Mouse (Mus musculus): ENCODE data around the gene Arid3c. TPM values are rescaled to one million over a fixed set of nuclear protein-coding genes. Genes with fewer than 3 reads are reported as not detected.
"Not testable (repeated sequence)": the region's sequence is repeated elsewhere in the genome, so short reads cannot be mapped to it uniquely, and the experiment has no call there.

Gene Arid3c
- not detected in 2 replicates for total RNA-seq (2015)
- total RNA-seq (2017) = not detected in 2 replicates

DNA sequence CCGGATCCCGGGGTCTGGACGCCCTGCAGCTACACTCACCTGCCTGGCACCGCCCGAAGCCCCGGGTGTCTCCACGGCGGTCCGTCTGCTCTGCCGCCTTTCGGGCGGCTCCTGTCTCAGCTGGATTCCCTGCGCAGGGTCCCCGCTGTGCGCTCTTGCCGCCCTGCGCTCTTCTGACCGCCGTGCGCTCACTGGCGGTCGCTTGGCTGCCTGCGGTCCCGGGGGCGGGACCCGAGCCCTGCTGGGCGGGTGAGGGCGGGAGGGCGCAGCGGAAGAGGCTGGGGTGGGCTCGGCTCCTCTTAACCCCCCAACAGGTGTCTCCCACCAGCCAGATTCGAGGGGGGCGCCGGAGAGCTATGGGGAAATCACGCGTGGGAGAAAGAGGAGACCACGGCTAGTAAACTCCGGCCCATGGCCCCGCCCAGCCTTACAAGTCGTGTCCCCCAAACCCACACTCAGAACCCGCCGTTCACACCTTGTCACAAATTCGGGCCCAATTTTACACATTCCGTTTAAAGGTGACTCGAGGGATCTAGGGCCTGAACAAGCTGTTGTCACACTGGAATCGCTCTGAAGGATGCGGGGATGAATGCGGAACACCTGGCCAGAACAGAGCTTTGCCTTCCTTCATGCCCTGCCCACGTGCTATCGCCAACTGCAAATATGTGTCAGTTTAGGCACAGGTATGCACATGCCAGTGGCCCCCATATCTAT, at the start of gene Arid3c:
Arid3c (minus strand) TSS at position 91 of the 714 bp plus-strand sequence.
- ATAC-seq (ENCODE audit: poor library complexity, severe bottlenecking) = peak; percentile 24; the same call in 1 of the 2 replicates

GRCm38 (mm10) chr4:41775840-41776239, 44.9 kb upstream of the Arid3c start:
- not testable (repeated sequence) for ATAC-seq (ENCODE audit: poor library complexity, severe bottlenecking)

- not testable (repeated sequence) for ATAC-seq (ENCODE audit: poor library complexity, severe bottlenecking)
Observed at GRCm38 (mm10) chr4:41774506-41774905, 43.6 kb upstream of the Arid3c start.

DNA sequence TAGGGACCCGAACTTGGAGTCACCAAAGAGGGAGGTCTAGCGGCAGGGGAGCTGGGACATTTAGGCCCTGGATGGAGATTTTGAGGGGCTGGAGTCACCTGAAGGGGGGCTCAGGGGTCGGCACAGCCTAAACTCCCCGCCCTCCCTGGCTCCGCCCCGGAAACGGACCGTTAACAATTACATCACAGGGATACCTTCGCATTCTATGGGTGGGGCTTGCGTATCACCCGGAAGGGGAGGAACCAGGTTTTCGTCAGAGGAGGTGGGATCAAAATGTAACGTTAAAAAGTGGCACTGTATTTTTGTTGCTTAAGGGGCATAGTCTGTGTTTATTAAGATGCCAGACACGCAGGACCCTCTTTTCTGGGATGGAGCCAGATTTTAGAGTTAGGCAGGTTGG, 43.1 kb upstream of the Arid3c start, which contains the start of gene Ccl27a:
Ccl27a (minus strand) TSS at position 246 of the 400 bp plus-strand sequence.
- not testable (repeated sequence) for ATAC-seq (ENCODE audit: poor library complexity, severe bottlenecking)

GRCm38 (mm10) chr4:41773502-41773901, 42.6 kb upstream of the Arid3c start:
- peak; percentile 69; the same call in 1 of the 2 replicates for ATAC-seq (ENCODE audit: poor library complexity, severe bottlenecking)

DNA sequence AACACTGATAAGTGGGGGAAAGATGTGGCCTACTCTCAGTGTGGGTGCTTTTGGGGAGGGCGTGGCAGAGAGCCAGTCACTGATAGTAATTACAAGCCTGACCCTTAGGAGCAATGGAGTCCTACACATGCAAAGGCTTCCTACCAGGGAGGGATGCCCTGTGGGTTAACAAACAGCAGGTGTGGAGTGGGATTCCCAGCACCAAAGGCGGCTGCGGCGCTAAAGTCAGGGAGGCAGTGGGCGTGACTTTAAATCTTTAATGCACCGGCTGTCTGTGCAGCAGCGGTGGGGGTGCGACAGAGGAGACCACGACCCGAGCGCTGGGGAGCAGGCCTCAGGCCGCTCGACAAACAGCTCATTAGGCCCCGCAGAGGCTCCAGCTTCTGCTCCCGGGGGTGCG, 42.0 kb upstream of the Arid3c start:
- ATAC-seq (ENCODE audit: poor library complexity, severe bottlenecking) = not testable (repeated sequence)

- not testable (repeated sequence) for ATAC-seq (ENCODE audit: poor library complexity, severe bottlenecking)
Observed at GRCm38 (mm10) chr4:41767301-41767700, 36.4 kb upstream of the Arid3c start.

DNA sequence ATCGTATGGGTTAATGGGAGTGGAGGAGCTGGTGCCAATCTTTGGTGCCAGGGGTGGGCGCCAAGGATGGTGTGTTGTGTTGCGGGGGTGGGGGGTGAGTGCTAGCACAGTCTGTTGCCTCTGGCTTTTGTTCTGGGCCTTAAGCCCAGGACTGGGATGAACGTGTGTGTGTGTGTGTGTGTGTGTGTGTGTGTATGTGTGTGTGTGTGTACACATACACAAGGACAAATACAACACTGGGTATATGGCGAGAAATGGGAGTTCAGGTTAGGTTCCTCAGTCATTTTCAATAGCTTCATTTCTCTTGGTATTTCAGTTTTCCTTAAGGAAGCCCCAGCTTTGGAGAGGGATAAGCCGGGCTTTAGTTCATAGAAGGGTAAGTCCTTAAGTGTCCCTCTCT, 32.2 kb upstream of the Arid3c start:
- ATAC-seq (ENCODE audit: poor library complexity, severe bottlenecking) = not testable (repeated sequence)

GRCm38 (mm10) chr4:41762688-41763114, 31.8 kb upstream of the Arid3c start:
- not testable (repeated sequence) for ATAC-seq (ENCODE audit: poor library complexity, severe bottlenecking)

- no peak for ATAC-seq (ENCODE audit: poor library complexity, severe bottlenecking)
Observed at GRCm38 (mm10) chr4:41762099-41762687, 31.3 kb upstream of the Arid3c start.

GRCm38 (mm10) chr4:41761680-41762079, 30.7 kb upstream of the Arid3c start:
- no peak for ATAC-seq (ENCODE audit: poor library complexity, severe bottlenecking)

- no peak for ATAC-seq (ENCODE audit: poor library complexity, severe bottlenecking)
Observed at GRCm38 (mm10) chr4:41760911-41761310, 30.0 kb upstream of the Arid3c start.

- peak; percentile 70 for ATAC-seq (ENCODE audit: poor library complexity, severe bottlenecking)
Observed at GRCm38 (mm10) chr4:41760288-41760721, 29.4 kb upstream of the Arid3c start.

DNA sequence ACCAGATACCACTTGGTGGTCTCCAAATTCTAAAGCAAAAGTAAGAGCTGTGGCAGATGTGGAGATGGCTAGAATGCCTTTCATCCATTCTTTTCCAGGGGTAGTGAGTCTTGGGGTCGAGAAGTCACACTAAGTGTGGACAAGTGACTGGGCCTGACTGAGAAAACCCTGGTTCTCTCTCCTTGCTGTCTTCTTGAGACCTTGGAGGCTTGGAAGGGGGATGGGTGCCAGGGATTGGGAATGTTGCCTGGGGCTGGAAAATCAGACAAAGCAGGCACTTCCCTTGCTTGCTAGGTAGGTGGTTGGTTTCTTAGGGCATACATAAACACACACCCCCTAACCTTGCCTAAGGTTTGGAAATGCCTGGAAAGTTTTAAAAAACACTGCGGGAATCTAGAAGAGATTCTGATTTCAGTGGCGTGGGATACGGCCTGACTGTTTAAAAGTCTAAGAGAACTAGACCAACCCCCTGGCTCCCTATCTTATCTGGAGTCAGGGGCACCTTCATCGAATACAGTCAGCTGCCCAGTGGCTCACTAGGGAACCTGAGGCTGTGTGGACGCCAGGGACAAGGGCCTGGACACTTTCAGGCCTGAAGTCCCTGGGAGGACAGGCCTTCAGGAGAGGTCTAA, 28.8 kb upstream of the Arid3c start:
- no peak for ATAC-seq (ENCODE audit: poor library complexity, severe bottlenecking)

- no peak for ATAC-seq (ENCODE audit: poor library complexity, severe bottlenecking)
Observed at GRCm38 (mm10) chr4:41759206-41759605, 28.3 kb upstream of the Arid3c start.

DNA sequence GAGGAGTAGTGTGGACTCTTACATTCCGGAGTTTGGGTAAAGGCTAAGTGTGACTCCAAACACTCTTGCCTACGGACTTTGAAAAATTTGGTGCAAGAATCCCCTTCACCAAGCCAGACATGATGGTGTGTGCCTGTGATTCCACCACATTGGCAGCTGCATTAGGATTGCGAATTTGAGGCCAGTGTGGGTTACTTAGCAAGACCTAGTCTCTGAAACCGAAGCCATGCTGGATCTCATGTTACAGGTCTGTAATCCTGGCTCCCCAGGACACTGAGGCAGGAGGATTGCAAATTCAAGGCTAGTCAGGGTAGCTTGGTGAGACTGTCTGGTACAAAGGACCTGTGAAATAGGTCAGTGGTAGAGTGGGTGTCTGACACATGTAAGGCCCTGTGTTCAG, 27.8 kb upstream of the Arid3c start:
- no peak for ATAC-seq (ENCODE audit: poor library complexity, severe bottlenecking)

- ATAC-seq (ENCODE audit: poor library complexity, severe bottlenecking) = no peak
Observed at GRCm38 (mm10) chr4:41758021-41758420, 27.1 kb upstream of the Arid3c start.

DNA sequence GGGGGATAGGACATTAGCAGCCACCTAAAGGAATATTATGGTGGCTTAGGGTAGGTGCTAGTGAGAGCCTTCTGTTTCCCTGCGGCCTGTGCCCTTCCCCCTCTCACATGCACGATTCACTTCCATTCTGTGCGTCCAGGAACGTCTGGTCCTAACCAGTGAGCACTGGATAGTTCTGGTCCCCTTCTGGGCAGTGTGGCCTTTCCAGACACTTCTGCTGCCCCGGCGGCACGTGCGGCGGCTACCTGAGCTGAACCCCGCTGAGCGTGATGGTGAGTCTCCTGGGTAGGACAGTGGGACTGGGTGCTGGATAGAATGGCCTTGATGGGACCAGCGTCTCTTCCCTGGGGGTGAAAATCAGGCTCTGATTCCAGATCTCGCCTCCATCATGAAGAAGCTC, 26.4 kb upstream of the Arid3c start:
- no peak for ATAC-seq (ENCODE audit: poor library complexity, severe bottlenecking)

DNA sequence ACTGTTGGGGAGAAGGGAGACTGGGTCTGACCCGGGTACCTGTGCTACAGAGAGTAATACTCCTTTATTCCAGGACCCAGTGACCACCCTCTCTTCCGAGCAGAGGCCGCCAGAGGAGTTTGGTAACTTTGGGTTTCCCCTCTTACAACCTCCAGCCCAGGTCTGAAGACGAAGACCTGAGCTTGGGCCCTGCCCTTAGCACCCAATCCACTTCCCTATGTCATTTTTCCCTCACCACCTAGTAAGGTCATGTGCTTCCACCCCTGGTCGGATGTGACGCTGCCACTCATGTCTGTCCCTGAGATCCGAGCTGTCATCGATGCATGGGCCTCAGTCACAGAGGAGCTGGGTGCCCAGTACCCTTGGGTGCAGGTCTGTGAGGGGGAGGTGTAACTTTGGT, 25.5 kb upstream of the Arid3c start:
- no peak for ATAC-seq (ENCODE audit: poor library complexity, severe bottlenecking)

GRCm38 (mm10) chr4:41755338-41756305, 24.7 kb upstream of the Arid3c start, which contains the start of gene Sigmar1:
Gene Sigmar1 (minus strand): TSS chr4:41756157.
- ATAC-seq (ENCODE audit: poor library complexity, severe bottlenecking) = peak; percentile 82

All from megakaryocyte, adult 5-6 weeks (primary cell).